Mouse (Mus musculus) ES-Bruce4 (cell line): Measurements from ENCODE around the gene Taf5.

ENCODE experiments used
- CTCF ChIP-seq: IDR thresholded peaks from one replicate; pipeline ENCODE4 v1.8.1; 2011; ENCODE audit warnings: low read depth, low read length
- EP300 ChIP-seq: IDR thresholded peaks from 2 replicates; pipeline ENCODE4 v1.6.1; 2011; ENCODE audit warnings: low read depth, low read length; ENCODE audit not compliant: insufficient read depth
- POLR2A ChIP-seq: IDR thresholded peaks from one replicate; pipeline ENCODE4 v1.8.1; 2011; ENCODE audit warnings: low read length; ENCODE audit not compliant: insufficient read depth

- TF ChIP-seq POLR2A = no peak
- no peak for TF ChIP-seq CTCF
- no peak for TF ChIP-seq EP300
Measured at GRCm38 (mm10) chr19:47023546-47023945, 44.0 kb upstream of the Taf5 start.
